Mouse (Mus musculus): ENCODE measurements around the gene Zbtb16.

Zbtb16 gene

DNA sequence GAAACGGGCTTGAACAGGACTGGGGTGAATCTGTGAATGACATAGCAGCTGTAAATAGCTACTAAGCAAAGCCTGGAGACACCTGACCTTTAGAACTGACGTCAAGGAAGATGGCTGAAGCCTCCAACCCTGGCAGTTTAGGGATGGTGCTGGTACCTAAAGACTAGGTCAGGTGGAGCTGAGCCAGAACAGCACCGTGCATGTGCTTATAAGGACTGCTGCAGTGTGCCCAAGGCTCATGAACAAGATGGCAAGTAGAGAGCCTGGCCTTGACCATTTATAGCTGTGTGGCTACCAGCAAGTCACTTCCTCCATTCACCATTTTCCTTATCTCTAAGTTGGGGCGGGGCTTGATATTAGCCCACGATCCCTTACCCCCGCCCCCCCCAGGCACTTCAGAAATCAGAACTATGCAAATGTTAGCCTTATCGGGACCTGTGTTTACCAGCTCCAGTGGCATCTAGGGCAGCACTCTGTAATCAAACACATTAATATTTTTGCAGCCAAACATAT lies 9.6 kb downstream of the Zbtb16 start:
- no peak for DNase-seq (ENCODE audit: low read depth, low spot score)

DNA sequence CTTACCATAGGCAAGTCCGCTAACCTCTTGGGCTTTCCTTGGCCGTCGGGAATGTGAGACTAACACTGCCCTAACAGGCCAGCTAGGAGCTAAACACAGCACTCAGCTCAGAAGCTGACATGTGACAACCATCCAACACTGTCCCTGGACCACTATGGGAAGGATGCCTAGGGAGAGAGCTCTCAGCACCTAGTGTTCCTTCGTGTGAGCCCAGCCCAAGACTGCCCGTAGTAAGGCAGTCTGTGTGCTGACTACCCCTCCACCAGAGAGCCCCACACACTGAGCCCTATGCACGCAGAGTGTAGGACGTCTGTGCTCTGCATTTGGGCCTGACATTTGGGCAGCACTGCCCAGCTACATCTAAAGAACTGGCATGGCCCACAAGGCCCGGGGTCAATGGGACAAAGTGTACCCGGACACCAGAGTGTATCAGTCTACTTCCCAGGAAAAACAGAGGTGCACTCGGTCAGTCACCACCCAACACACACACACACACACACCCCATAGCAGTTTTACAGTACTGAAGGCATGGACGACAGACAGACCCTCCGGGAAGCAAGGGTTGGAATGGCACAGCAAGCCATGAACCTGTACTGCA lies 11.4 kb downstream of the Zbtb16 start:
- DNase-seq (ENCODE audit: low read depth, low spot score), result no peak

DNA sequence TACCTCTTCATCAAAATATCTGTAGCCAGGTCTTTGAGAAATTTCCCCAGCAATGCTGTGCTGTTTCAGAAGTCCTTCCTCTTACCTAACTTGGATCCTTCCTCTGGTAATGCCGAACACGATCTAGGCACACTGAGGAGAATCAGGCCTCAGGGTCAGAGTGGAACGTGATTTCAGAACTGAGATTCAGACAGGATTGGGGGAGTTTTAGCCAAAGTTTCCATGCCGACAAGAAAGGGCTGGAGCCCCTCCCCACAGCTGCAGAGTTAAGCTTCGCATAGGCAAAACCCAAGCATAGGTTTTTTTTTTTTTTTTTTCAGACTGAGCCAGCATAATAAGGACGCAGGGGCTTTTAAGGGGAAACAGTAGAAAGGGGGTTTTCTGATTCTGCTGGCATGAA lies 12.2 kb downstream of the Zbtb16 start:
- no peak for DNase-seq (ENCODE audit: low read depth, low spot score)

DNA sequence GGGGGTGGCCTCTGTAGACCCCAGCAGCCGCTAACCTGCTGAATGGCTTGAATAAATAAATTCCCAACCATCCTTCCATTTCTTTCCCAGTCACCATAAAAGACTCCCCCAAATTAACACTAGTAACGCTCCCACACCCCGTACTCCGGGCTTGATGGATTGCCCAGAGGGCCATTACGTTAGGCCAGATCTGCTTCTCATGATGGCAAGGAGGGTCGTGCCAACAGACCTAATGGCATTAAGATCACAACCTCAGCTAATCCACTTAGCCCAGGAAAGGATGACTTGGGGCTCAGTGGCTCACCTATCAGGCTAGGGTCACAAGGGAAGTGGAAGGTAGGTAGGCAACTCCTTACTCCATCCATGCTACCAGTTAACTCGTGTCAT lies 12.7 kb downstream of the Zbtb16 start:
- no peak for DNase-seq (ENCODE audit: low read depth, low spot score)

DNA sequence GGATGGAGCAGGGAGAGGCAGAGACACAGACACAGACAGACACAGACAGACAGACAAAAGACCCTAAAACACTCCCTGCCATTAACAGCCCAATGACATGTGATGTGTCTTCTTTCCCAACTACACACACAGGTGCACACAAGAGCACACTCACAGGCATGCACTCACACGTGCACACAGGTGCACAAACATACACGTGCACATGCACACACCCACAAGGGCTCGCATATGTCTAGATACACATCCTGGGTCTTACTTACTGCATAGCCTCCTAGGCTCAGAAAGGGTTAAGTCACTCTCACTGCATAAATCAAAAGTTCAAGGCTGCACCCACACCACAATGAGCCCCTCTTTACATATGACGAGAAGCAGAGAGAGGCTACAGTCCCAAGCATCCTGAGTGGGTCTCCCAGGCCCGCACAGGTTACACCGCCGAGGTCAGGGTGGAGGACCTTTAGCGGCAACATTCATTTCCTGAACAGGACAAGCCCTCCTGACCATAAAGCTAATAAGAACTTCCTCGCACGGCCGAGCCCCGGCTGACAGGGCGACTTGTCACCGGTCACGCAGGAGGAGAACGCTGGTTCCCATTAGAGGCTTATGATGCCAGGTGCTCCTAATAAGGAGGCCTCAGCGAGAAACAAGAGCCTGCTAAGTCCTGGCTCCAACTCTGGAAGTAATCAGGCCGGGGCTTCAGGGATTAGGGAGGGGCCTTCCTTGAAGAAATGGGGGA lies 13.3 kb downstream of the Zbtb16 start:
- no peak for DNase-seq (ENCODE audit: low read depth, low spot score)

DNA sequence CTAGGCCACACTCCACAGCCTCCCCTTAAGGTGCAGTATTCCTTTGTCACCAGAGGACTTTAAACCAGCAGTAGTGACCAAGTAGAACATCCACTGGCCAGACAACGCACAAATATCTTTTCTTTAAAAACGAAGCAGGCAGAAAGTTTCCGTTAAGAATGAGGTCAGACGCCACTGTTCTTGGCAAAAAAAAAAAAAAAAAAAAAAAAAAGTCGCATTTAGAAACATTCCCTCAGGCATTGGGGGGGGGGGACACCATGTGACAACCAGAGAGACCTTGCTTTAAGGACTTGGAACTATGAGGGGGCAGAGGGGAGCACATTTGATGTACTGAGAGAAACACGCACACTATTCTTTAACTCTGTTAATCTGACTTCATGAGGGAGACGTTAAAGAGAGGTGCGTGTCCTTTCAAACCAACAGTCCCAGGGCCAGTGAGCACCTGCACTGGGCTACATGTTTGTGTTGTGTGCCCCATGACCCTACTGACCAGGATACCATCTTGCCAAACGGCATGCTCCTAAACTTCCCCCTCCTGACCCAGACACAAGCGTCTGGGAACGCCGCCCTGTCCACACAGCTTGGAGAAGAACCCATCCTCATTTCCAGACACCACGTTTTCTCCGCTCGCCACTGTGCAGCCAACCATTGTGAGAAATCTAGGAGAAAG lies 14.0 kb downstream of the Zbtb16 start:
- no peak for DNase-seq (ENCODE audit: low read depth, low spot score)

DNA sequence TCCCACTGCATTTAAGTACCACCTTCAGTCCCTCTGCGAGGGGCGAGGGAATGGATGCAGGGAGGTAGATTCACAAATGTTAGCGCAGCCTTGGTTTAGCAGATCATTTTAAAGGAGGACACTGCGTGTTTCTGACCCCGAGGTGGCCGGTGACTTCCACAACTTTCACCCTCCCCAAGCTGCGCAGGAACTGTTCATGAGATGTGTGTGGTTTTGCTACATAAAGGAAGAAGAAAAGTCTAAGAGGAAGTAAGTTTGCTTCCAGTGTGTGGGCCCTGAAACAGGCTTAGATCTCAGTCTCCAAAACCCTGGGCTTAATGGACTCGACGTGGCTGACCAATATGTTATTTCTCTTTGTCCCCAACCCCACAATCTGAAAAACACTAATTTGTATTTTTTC lies 14.6 kb downstream of the Zbtb16 start:
- no peak for DNase-seq (ENCODE audit: low read depth, low spot score)

DNA sequence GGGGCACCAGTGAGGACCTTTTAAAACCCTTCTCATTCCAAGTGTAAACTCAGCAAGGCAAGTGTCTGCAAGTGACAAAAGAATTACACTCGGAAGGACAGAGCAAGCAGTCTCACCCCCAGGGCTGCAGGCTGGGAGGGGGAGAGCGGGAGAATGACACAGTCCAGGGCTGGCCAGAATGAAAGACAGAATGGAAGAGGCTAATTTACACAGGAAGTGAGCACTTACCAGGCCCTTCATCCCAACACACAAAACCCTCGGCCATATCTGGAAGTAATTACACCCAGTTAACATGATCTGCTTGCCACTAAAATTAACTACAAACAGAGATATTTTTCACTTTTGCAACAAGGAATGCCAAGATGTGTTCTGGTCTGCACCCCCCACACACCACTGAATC lies 15.2 kb downstream of the Zbtb16 start:
- no peak for DNase-seq (ENCODE audit: low read depth, low spot score)

DNA sequence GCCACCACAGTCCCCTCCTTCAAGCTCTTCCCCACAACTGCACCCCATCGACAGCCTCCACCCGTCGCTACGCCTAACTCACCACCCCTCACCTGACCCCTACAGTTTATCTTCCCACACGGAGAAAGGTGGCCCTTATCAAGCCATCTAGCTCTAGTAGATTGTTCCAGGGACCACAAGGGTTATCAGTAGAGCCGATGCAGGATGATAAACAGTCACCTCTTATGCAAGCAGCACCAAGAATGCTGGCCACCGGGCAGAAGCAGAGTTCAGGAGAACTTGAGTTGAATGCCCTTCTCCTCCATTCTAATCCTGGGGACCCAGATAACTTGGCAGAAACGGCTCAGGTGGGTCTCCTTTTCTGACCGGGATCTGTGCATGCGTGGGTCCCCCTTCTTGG lies 16.3 kb downstream of the Zbtb16 start:
- DNase-seq (ENCODE audit: low read depth, low spot score), result no peak

DNA sequence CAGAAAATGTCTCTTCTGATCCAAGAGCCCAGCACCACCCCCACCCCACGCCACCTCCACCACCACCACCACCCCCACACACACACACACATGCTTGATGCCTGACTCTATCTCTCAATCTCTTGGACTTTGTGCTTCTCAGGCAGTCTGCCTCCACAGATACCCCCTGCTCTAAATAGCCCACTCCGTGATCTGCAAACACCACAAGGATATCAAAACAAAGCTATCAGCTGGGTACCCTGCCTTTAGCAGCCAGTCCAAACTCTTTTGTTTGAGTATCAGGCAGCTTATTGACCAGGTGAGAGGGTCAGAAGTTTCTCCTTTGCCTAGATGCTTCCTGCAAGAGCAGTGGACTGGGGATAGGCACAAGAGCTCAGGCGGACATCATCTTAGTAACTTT lies 16.9 kb downstream of the Zbtb16 start:
- no peak for DNase-seq (ENCODE audit: low read depth, low spot score)

DNA sequence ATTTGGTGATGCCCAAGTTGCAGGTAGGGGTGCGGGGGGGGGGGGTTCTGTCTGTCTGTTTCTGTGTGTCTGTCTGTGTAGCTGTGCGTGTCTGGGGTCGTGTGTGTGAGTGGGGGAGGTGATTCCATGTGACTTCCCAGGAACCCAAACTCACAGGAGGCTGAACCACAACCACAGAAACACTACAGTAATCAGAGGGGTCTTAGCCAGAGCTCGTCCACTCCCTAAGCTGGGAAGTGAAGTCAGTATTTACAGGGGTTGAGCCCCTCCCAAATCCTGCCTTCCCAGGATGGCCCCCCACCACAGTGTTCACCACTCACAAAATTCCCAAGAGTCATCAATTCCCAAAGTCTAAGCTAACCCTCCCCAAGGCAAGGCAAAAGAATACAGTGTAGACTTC lies 18.1 kb downstream of the Zbtb16 start:
- DNase-seq (ENCODE audit: low read depth, low spot score), result no peak

DNA sequence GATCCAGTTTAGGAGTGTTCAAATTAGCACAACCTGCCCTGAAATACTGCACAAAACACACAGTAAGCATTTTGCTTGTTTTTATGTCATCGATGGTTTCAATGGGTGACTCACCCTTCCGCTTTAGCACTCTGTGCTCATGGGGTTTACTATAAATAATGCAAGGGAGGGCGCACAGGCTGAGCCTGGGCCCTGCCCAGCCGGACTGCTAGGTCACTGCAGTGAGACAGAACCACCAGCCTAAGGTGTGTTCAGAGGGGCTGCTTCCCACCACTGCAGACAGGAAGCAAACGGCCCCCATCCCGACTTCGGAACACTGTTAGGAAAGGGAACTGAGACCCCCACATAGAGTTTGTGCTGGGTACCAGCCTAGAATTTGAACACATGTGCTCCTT lies 18.6 kb downstream of the Zbtb16 start:
- no peak for DNase-seq (ENCODE audit: low read depth, low spot score)

DNA sequence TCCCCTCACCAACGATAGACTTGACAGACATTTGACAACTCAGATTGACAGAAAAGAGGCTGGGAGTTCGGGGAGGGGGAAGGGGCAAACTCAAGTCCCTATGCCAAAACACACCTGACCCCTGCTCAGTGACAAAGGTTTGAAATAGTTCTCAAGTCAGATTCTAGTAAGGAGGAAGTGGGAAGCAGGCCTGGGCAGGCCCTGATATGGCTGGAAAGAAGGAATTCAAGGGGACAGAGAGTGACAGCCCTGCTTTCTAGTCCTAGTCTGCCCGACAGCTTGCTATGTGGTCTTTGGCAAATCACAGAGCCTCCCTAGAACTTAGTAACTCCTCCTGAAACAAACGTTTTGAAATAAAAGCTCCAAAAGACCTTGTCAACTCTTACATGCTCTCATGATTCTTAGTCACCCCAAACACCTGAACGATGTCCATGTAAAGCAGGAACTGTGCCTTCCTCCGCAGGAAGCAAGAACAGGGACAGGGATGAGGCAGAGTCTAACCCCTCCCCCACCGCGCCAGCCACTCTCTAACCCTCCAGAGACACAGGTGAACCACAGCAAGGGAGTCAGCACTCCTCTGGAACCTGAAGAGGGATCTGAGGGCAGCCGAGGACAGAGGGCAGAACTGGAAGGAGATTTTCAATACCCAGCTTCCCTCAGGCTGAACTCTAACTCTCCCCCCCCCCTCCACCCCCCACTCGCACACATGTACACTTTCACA lies 19.2 kb downstream of the Zbtb16 start:
- DNase-seq (ENCODE audit: low read depth, low spot score), result no peak

DNA sequence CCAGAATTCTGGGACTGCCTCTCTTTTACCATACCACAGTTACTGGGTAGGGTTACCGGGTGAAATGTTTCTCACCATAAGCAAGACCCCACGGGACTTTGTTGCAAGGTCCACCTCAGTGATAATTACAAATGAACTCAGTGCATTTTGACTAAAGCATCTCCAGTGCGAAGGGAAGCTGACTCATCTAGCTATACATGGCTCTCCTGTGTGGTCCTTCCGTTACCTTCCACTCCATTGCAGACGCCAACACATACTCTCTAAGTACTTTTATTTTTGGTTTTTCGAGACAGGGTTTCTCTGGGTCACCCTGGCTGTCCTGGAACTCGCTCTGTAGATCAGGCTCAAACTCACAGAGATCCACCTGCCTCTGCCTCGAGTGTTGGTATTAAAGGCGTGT lies 19.9 kb downstream of the Zbtb16 start:
- no peak for DNase-seq (ENCODE audit: low read depth, low spot score)

DNA sequence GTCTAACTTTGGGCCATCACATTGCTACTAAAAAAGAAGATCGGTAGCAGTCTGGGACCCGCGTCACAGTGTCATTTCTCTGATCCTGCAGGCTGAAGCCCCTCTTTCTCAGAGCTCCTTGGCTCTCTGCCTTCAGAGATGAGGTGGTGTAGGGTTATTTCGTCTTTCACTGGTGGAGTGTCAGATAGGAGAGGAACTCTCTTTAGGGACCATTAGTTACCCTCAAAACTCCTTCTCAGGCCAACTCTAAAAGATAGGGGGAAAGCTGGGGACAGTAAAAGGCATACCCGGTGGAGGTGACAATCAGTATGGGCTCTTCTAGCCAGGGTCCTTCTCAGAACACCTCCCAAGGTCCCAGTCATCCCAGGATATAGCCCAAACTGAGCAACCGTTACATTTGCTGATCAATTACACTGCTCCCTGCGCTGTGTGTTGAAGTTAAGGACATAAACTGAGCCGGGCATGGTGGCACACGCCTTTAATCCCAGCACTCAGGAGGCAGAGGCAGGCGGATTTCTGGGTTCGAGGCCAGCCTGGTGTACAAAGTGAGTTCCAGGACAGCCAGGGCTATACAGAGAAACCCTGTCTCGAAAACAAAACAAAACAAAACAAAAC lies 21.0 kb downstream of the Zbtb16 start:
- DNase-seq (ENCODE audit: low read depth, low spot score), result no peak

DNA sequence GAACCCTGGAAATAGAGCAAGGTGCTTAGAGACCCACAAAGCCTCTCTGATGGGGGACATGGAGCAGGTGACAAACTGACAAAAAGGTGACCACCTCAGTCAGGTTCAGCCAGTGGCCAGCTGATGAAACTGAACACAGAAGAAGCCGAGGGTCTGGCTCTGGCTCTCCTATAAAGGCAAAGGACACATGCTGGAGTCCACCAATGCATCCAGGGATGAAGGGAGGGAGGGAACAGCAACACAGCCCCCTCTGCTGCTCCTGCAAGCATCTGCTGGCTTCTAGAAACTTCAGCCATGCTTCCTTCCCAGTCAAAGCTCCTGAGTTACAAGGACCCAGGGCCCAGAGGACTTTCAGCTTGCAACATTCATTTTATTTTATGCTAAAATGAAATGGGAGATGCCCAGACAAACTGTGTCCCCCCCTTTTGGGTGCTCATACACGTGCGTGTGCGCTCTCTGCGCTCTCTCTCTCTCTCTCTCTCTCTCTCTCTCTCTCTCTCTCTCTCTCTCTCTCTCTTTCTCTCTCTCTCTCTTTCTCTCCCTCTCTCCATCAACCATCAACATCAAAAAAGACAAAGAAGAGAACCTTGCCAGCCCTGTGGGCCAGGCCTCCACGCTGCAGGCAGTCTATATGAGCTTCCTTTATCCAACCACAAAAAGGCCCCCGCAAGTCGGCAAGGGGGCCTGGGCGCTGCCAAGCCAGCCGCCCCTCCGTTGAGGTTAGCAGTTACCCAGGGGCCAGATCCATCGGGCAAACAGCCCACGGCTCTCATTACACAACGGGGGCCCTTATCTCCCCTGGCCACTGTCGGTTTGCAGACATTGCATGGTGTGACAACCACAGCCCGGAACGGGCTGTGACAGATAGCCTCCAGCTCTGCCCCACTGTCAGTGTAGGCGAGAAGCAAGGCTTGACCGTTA lies 21.8 kb downstream of the Zbtb16 start:
- DNase-seq (ENCODE audit: low read depth, low spot score), result no peak

DNA sequence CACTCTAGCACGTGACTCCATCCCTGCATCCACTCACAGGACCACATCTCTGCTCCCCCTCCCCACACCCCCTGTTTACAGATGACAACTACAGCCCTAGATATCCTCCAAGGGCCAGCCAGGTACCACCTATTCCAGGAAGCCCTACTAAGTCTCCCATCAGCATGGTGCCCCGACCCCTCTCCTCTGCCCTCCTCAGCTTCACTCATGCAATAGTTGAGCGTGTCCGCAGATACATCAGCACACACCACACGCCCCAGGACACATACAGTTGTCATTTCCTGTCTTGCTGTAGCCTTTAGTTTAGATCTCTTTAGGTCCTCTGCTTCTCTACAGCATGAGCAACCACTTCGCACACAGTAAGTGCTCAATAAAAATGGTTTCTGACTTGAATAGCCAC lies 23.7 kb downstream of the Zbtb16 start:
- no peak for DNase-seq (ENCODE audit: low read depth, low spot score)

DNA sequence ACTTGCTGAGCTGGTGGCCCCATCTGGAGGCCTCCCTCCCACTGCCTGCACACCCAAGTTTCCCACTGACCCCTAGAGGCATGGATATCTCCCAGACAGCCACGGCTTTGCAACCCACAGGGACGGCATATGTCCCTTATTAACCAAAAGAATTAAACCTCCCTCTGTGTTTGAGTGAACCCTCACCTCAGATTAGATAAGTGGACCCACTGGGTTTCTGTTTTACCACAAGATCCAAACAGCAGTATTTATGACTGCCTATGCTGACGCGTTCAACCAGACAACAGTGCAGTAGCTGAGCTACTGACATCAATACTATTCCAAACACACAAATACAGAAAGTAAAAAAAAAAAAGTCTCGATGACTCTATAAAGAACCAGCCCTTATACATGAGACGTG lies 29.4 kb downstream of the Zbtb16 start:
- no peak for DNase-seq (ENCODE audit: low read depth, low spot score)

DNA sequence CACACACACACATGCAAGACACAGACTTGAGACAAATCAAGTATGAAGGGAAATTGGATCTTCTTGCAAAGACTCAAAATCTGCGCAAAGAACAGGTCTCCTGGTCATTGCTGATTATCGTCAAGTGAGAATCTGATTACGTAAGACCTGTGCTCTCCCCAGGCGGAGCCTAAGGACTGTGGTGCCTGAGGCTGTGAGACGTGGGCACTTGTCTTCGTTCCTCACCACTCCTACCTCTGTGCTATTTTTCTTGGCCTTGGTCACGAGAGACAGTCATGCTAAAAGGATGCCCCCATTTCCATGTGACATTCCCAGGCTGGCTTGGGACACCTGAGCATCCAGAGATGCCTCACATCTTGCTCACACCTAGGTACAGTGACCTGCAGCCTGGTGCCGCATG lies 30.2 kb downstream of the Zbtb16 start:
- no peak for DNase-seq (ENCODE audit: low read depth, low spot score)

DNA sequence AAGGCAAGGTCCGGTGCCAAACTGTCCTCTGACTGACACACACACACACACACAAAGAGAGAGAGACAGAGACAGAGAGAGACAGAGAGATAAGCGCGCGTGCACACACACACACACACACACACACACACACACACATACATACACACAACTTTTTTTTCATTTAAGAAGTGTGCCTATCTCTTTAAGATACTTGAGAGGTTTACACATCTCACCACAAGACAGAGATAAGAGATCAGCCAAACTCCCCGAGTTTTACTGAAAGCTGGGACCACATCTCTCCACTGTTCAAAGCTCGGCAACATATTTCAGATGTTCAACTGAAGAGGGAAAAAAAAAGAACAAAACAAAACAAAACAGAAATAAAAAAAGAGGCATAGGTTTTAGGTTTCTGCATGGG lies 31.5 kb downstream of the Zbtb16 start:
- no peak for DNase-seq (ENCODE audit: low read depth, low spot score)

Data from CD4-positive, CD25-positive, alpha-beta regulatory T cell, adult 2 months (primary cell).